Mouse (Mus musculus): ENCODE results near the gene Gm47289. TPM values are rescaled to one million over a fixed set of nuclear protein-coding genes. Genes with fewer than 3 reads are reported as not detected.

The Gm47289 gene
- polyA plus RNA-seq (2012; rRNA removed; ENCODE audit: low replicate concordance) = 0.04 and 0.07 TPM in 2 replicates

GRCm38 (mm10) chr9:119158861-119159260 is at the start of gene Gm47289:
Gm47289 (plus strand) TSS chr9:119159161.

GRCm38 (mm10) chr9:119156278-119157201 is 2.4 kb upstream of the Gm47289 start, which contains the start of gene Acaa1b:
Acaa1b (minus strand) TSS chr9:119157093.

GRCm38 (mm10) chr9:119208998-119209397 is 50.0 kb downstream of the Gm47289 start, which contains the start of gene Slc22a13:
Slc22a13 (minus strand) TSS chr9:119209098.

Other genes with a start within 250 kb of the Gm47289 start
- gene Ctdspl, start 232.7 kb upstream of the Gm47289 start, polyA plus RNA-seq (2012; rRNA removed; ENCODE audit: low replicate concordance) = 46.3 and 76.9 TPM in 2 replicates
- 13.7 and 30.4 TPM in 2 replicates for gene Vill, start 106.4 kb upstream of the Gm47289 start, polyA plus RNA-seq (2012; rRNA removed; ENCODE audit: low replicate concordance)
- 44.1 and 49.9 TPM in 2 replicates for gene Plcd1, start 65.7 kb upstream of the Gm47289 start, polyA plus RNA-seq (2012; rRNA removed; ENCODE audit: low replicate concordance)
- 1.2 and 2.5 TPM in 2 replicates for gene Dlec1, start 56.7 kb upstream of the Gm47289 start, polyA plus RNA-seq (2012; rRNA removed; ENCODE audit: low replicate concordance)
- gene Acaa1b, start 2.1 kb upstream of the Gm47289 start, polyA plus RNA-seq (2012; rRNA removed; ENCODE audit: low replicate concordance) = 45.7 and 125 TPM in 2 replicates
- gene Slc22a13, start 49.9 kb downstream of the Gm47289 start, polyA plus RNA-seq (2012; rRNA removed; ENCODE audit: low replicate concordance) = 0.14 TPM in 1 of 2 replicates, not detected in the other
- gene Oxsr1, start 163.3 kb downstream of the Gm47289 start, polyA plus RNA-seq (2012; rRNA removed; ENCODE audit: low replicate concordance) = 24.4 and 25.7 TPM in 2 replicates
- 242 and 279 TPM in 2 replicates for gene Acaa1a, start 180.5 kb downstream of the Gm47289 start, polyA plus RNA-seq (2012; rRNA removed; ENCODE audit: low replicate concordance)
- gene Myd88, start 182.2 kb downstream of the Gm47289 start, polyA plus RNA-seq (2012; rRNA removed; ENCODE audit: low replicate concordance) = 25.4 and 38.4 TPM in 2 replicates
- 1.8 and 4.5 TPM in 2 replicates for gene Xylb, start 198.2 kb downstream of the Gm47289 start, polyA plus RNA-seq (2012; rRNA removed; ENCODE audit: low replicate concordance)
- 0.57 and 1.4 TPM in 2 replicates for gene Slc22a14, start 206.4 kb downstream of the Gm47289 start, polyA plus RNA-seq (2012; rRNA removed; ENCODE audit: low replicate concordance)
- gene Acvr2b, start 243.0 kb downstream of the Gm47289 start, polyA plus RNA-seq (2012; rRNA removed; ENCODE audit: low replicate concordance) = 4.0 and 6.7 TPM in 2 replicates

Data from subcutaneous adipose tissue, adult 2 months (tissue).